ENCODE assay signal across 8 mouse cellular contexts in the genomic region with DNA sequence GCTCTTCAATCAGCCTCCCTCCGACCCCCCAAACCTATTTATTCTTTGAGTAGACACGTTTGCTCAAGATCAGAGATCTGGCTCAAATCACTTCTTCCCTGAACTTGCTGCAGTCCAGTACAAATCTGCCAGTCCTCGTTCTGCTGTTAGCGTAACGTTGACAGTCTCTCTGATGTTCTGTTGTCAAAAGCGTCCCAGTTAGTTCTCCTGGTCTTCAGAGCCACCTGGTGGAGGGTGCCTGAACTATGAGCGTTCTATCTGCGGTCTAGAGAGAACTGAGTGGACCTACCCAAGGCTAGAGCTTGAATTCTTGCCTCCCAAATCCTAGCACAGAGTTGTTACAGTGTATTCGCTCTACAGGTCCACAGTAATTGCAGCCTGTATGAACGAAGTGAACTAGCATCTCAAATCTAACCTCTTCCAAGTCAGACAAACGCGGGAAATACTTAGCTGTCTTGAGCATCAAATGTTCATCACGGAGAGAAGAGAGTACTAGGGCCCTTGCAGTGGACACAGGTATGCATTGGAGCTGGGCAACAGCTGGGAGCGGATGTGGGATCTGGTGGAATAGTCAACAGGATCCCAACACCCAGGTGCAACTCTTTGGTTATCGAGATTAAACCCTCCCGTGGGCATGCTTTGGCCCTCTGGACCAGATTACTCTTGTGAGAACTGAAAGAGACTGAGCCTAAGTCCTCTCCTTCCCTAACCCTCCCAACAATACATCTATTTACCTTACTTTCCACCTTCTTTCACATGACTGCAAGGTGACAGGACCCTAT. TPM values are rescaled to one million over a fixed set of nuclear protein-coding genes. Genes with fewer than 3 reads are reported as not detected.
DNase-seq lines count a peak whose midpoint lies in the region; ATAC-seq lines count a peak whose summit lies in the region.

No protein-coding gene starts in this region.

- intact Hi-C loops in gastrocnemius, postnatal 14 days (cut with DNase I; ENCODE audit: low total_unique reads) = loop anchor here (5.0 kb wide), 1 partner anchor 256 kb away; no protein-coding TSS in a partner anchor
- intact Hi-C loops in left cerebral cortex, postnatal 10 days (cut with DNase I) = loop anchor here (1.0 kb wide), 1 partner anchor 128 kb away; no protein-coding TSS in a partner anchor

- ATAC-seq in inflammation-experienced regulatory T-cells, adult 6 months = peak; percentile 74
- ATAC-seq in megakaryocyte progenitor cell, adult 5-6 weeks (replicated peaks; ENCODE audit: poor library complexity) = peak; percentile 73

- peak; percentile 83 for DNase-seq in adrenal gland, adult 8-10 months
- DNase-seq in embryo, embryonic 10.5 days (ENCODE audit: low spot score) = peak; percentile 90
- DNase-seq in gastrocnemius, postnatal 14 days = peak; percentile 78
- DNase-seq in left cerebral cortex, postnatal 10 days (ENCODE audit: extremely low spot score in 1 of 2, low spot score in 2 of 2) = peak; percentile 85 to 90
- DNase-seq in right cerebral cortex, postnatal 25 days = peak; percentile 84
- peak; percentile 77 for DNase-seq in yolk sac, embryonic 10.5 days (ENCODE audit: low spot score)

RNA-seq across cellular contexts. Expression of gene Traf5, which starts 0.7 kb away (rescaled TPM):
- total RNA-seq in adrenal gland, adult 8-10 months (2022) = 10 to 100 TPM in 1 of 4 experiments, 1 to 10 TPM in 3; 4.5 to 15.4 (median 7.7) TPM
- 1 to 10 TPM; 3.6 to 5.6 TPM for total RNA-seq in gastrocnemius, postnatal 14 days (2021)
- polyA plus RNA-seq in inflammation-experienced regulatory T-cells, adult 6 months (2017; shearing (Covaris generic)) = 10 to 100 TPM; 51.7 to 69.8 (median 67.4) TPM
- 1 to 10 TPM; 5.6 to 6.9 TPM for total RNA-seq in left cerebral cortex, postnatal 10 days (2021)
- total RNA-seq in megakaryocyte progenitor cell, adult 5-6 weeks (2015) = 4.1 and 4.5 TPM in 2 replicates
- 2.7 and 2.8 TPM in 2 replicates for total RNA-seq in megakaryocyte progenitor cell, adult 5-6 weeks (2017)

RNA-seq across cellular contexts. Expression of gene Rcor3, which starts 44.8 kb away (rescaled TPM):
- total RNA-seq in adrenal gland, adult 8-10 months (2022) = 10 to 100 TPM; 22.5 to 35.7 (median 28.8) TPM
- total RNA-seq in gastrocnemius, postnatal 14 days (2021) = 10 to 100 TPM; 17.5 to 19.8 TPM
- polyA plus RNA-seq in inflammation-experienced regulatory T-cells, adult 6 months (2017; shearing (Covaris generic)) = 10 to 100 TPM; 10.9 to 19.9 (median 14.6) TPM
- 10 to 100 TPM; 47.7 to 49.8 TPM for total RNA-seq in left cerebral cortex, postnatal 10 days (2021)
- 22.7 and 23.4 TPM in 2 replicates for total RNA-seq in megakaryocyte progenitor cell, adult 5-6 weeks (2015)
- 13.5 and 14.8 TPM in 2 replicates for total RNA-seq in megakaryocyte progenitor cell, adult 5-6 weeks (2017)

Comparison
In these comparisons a context has a peak if more than half of its experiments do, and no peak if none do; other contexts are left out.
1. Peak in every context shown above with its lines: DNase-seq and ATAC-seq.